Mouse (Mus musculus) urinary bladder, postnatal 36 days (tissue): ENCODE data around the gene Gm20388.

ENCODE experiments used
- DNase-seq, 2 experiments: peaks; one replicate each; pipeline ENCODE4 v3.0.0; 2022; ENCODE audit warnings: low spot score in 2 of 2, mixed read lengths in 1 of 2

Gene Gm20388

DNA sequence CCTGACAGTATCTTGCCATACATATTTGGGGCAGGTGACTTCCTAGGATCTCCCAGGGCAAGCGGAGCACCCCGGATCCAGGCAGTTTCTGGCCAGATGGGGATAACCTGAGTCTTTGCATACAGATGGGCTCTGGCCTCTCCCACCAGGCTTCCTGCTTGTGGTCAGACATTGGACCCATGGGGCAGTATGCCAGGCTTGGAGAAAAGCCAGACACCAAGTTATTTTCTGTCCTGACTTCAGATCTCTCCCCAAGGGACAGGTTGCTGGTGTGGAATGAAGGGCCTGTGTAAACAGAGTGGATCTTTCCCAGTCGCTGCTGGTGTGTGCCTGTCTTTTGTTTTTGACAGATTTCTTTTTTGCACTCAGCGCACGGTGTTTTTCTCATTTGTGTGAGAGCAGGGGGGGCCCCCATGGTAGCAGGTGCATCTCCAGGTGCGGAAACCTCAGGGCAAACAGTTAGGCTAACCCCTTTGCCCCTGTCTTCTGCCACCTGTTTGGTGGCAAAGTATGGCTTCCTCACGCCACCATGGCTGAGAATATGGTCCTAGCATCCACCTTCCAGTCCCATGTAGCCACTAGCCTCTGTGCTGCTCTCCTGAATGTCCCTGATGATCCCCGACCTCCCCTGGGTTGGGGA, 632.9 kb downstream of the Gm20388 start:
- no peak for DNase-seq

DNA sequence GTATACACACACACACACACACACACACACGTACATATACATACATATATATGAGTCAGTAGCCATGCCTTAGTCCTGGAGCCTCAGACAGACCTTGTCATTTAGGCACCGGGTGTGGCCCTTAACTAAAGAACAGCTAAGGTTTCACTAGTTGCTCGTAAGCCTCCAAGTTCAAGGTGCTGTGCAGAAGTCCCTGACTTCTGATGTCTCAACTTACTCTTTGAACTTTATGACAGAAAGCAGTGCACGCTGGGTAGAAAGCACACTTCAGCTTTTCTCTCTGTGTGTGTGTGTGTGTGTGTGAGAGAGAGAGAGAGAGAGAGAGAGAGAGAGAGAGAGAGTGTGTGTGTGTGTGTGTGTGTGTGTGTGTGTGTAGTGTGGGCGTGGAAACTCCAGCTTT, 633.5 kb downstream of the Gm20388 start:
- no peak for DNase-seq

DNA sequence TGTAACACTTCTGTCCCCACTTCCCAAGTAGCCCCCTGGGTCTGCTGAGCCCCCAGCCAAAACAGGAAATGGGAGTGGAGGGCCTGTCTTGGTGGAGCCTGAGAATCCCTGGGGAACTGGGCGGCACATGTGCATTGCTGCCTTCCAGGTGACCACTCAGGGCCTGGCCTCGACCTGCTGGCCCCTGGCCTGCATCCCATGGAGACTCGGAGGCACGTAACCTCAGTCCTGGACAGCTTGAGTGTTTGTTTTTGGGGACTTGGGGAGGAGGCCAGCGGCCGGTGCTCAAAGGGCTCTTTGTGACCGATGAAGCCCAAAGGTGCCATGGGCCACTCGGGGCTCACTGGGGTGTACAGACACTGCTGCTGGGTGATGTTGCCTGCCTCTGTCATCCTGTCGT, 636.9 kb downstream of the Gm20388 start:
- DNase-seq, result no peak

DNA sequence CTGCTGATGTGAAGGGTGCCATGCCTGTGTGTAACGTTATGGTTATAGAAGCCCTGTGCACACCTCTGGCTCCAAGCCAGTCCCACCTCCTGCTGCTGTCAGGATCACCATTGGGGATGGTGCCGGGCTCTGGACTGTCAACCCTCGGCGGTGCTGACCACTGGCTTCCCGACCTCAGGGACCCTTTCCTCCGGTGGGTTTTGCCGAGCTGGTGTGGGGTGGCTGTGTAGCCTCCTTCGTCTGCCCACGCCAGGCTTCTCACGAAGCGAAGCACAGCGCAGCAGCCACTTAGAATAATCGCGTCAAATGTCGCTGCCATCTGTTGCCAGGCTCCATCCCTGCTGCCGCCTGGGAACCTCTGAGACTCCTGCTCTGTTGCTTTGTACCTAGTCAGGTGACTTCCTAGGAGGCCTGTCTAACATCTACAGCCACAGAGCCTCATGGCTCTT, 637.7 kb downstream of the Gm20388 start:
- no peak for DNase-seq

DNA sequence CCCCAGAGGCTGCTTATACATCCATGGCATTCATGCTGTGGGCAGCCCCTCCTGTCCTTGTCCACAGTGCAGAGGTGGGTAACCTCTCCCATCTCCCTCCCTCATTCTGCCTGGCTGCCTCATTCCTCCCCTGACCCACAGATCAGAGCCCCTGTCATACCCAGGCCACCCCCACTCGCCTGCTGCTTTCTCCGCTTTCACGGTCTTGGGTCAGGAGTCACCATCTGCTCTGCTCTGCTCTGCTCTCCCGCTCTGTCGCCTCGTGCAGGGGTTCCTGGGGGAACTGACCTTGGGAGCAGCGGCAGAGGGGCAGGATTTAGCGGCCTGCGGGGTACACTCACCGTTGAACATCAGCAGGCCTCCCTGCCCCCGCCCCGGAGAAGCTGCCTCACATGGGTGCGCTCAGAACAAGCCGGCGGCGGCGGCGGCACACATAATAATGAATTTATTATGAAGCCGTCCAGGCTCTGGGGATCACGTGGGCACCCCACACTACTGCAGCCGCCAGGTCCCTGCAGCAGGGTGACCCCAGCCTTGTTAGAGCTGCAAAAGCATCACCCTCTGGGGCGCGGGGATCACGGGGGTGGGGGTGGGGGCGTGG, 638.8 kb downstream of the Gm20388 start:
- no peak for DNase-seq

DNA sequence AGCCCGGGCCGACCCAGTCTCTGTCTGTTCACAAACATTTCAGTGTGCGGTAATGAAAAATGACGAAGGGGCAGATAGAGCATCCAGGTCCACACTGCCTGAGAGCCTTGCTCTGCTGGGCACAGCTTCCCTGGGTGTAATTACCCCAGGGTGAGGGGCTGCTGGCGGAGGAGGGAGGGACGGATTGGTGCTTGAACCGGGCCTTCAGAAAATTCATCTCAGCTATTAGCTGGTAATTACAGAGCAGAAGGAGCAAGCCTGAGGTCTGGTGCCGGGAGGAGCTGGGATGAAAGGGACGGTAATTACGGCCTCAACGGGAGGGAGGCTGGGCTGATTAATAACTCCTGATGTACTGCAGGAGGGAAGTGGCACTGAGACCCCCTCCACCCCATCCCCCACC, 639.3 kb downstream of the Gm20388 start:
- DNase-seq, result no peak

DNA sequence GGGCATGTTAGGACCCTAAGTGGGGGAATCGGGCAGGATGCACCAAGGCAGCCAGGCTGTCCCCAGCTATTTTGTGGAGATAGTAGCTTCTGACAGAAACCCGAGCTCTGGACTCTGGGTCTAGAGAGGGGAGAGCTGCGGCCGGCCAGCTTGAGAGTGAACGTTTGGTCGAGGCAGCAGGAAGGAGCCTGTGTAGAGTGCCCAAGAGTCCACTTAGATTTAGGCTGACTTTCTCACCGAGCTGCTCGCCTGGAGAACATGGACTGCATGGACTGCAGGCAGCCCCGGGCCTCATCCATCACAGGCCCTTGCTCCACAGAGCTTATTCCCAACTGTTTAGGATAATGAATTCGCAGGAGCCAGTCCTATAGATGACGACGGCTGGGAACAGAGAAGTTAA, 639.8 kb downstream of the Gm20388 start:
- no peak for DNase-seq

DNA sequence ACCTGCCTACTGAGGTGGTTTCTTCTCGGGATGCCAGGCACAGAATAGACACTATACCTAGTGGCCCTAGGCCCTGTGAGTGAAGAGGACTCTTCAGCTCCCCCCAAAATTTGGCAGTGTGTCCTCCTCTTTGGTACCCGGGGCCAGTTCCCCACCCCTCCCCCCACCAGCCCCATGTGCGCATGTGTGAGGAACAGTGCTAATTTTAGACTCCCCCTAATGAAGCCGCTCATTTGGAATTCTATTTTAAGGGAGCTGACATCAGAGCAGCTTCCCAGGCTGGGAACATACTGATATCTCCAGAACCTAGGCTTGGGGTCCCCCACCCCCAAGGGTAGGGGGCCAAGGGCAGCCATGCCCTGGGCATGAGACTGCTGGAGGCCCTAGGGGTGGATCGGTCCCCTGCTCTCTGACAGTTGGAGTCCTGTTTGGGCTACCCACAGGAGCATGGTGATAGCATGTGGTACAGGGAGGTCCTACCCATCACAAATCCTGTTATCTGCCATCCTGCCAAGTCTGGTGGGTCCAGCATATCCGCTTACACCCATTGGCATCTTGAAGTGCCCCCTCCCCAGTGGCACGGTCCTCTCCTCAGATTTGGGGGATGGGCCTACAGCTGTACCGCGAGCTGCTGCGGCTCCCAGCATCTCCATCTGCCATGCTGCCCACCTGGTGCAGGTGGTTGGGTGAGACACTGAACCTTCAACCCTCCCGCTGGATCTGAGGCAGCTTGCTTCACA, 640.5 kb downstream of the Gm20388 start:
- DNase-seq, result no peak

DNA sequence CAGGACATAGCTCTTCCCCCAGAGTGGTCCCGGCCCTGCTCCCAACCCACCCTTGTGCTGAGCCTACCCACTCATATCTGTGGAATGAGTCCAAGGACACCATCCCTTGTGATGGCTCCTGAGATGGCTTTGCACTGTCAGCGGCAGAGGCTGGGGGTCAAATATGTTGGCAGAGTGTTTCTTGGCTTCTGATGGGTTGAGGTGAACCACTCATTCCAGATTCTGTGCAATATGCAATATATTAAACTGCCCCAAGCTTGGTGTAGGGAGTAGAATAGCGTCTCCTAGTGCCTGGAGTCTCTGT, 641.0 kb downstream of the Gm20388 start:
- DNase-seq, result no peak

DNA sequence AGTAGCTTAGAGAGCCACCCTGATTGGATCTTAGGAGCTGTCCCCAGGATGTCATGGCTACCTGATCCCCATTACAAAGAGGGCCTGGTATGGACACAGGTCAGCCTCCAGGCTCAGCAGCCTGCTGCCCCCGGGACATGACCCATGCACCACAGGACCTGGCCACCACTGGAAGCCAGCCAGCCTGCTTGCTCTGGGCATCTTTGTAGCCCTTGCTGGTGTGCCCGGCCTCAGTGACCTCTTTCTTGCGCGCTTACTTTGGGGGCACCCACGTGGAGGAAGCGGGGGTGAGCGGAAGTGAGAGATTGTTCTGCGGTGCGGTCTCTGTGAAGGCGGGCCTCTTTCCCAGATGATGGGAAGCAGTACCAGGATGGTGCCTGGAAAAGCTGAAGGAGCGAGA, 641.9 kb downstream of the Gm20388 start:
- no peak for DNase-seq

DNA sequence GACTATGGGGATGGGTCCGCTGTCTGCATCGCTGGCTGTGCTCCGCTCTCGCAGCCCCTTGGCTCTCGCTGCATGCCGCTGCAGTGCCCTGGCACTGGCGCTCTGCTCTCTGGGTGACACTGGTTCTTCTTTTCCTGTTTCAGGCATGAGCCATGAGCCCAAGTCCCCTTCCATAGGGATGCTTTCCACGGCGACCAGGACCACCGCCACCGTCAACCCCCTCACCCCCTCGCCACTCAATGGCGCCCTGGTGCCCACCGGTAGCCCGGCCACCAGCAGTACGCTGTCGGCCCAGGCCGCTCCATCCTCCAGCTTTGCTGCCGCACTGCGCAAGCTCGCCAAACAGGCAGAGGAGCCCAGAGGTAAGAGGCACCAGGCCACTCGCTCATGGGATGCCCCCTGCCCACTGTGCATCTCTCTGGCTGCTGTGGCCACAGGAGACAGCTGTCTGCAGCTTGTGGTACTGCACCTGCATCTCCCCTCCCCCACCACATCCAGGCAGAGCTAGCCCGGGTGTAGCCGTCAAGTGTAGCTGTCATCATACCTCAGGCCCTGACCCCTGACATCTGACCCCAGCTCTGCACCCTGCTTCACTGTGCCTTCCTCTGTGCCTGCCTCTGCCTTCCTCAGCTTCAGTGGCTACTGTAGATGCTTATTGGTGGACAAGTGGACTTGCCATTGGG, 642.9 kb downstream of the Gm20388 start:
- no peak for DNase-seq

DNA sequence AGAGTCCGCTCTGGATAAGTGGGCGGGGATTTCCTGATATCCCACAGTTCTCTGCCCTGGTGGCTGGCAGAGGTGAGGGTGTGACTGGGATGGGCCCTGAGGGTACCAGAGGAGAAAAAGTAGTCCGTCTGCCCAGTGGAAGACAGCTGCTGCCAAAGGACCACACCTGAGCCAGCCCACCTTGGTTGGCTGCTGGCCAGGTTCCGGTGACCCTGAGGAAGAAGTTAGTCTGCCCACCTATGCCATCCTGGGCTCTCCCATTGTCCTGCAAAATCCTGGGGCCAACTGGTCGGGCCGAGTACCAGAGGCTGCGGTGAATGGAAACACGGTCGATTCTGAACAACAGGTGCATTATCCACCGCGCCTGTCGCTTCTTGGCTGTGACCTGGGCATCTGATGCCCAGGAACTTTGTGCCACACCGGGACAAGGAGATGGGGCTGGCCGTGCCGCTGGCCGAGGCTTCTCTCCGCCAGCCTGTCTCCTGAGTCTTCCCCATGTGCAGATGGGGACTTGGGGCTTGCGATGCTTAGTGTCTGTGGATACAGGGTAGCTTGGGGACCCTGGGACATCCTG, 643.9 kb downstream of the Gm20388 start:
- DNase-seq, result no peak

DNA sequence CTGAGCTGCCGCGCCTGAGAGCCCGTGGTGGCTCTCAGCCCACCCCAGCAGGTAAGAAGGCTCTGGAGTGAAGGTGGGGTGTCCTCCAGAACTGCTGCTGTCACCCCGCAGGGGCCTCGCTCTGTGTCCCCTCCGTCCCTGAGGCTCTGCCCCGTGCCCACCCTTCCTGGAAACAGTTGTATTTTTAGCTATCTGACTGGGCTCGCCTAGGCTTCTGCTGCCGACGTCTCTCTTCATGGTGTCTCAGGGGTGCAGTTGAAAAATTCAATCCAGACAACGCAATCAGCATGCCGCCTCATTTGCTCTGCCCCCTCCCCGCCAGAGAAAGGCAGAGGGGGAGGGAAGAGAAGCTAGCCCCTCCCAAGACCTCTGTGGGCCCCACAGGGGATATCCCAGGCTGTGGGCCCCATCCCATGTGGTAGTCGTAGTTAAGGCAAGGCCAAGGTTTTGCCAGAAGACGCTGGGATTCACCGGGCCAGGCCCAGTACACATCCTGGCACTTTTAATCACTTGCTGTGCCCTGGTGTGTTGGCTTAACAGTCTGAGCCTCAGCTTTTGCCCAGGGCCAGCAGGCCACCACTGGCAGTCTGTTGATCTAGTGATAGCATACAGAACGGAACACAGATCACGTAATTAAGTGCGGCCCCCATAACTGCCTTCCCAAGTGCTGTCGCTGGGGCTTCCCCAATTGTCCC, 645.7 kb downstream of the Gm20388 start:
- no peak for DNase-seq

DNA sequence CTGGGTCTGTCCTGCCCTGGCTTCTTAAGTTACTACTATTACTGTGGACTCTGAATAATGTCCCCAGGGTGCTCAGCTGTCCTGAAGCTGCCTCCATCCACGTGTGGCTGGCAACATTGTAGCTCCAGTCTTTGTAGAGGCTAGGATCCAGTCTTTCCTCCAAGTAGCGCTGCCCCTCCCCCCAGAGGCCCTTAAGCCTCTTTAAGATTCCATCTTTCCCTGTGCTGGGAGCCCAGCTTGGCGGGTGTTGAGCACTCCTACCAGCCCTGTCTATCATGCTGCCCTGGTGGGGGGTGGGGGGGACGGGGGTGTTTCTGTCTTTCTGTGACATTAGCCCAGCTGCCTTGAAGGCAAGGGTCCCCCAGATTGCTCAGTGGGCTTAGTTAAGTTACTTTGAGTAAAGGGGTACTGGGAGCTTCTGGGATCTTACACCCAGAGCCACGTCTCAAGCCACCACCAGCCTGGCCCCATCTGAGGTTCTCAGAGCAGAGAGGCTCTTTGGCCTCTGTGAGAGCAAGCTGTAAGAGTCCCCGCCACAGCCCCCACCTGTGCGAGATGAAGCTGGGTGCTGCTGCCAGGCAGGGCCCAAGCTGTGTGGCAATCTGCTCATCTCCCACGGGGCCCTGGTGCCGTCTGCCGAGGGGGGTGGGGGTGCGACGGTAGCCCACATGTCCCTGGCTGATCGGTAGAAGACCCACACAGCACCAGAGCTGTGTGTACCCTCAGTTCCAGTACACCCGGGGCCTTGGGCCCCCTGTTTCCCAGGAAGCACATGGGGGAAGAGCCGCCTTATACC, 646.7 kb downstream of the Gm20388 start:
- no peak for DNase-seq

DNA sequence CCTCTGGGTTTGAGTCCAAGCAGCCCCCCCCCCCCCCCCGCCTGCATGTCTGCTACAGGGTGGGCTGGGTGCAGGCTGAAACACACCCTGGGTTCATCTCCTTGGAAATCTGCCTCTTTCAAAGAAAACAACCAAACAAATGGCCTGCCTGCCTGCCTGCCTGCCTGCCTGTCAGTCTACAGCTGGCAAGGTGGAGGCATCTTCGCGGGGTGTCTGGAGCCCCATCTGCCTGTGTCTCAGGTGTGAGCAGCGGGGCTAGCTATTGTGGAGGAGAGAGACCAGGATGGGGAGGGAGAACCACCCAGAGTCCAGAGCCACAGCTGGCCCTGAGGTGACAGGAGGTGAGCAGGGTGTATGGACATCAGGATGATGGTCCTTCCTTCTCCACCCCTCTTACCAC, 647.5 kb downstream of the Gm20388 start:
- no peak for DNase-seq

DNA sequence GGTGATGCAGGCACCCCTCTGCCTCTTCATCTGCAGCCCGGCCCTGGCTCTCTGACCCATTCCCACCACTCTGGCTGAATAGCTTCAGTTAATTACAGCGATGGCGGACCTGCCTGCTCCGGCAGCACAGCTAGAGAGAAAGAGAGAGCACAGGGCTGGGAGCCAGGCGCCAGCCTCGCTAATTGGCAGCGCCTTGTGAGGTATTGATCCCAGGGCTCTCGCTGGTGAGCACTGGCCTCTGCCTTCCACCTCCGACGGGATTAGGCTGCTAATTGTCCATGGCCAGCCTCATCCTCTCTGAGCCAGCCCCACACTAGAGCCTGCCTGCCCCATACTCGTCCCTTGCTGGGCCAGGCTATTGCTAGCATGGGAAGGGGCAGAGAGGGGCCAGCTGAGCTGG, 649.0 kb downstream of the Gm20388 start:
- no peak for DNase-seq

DNA sequence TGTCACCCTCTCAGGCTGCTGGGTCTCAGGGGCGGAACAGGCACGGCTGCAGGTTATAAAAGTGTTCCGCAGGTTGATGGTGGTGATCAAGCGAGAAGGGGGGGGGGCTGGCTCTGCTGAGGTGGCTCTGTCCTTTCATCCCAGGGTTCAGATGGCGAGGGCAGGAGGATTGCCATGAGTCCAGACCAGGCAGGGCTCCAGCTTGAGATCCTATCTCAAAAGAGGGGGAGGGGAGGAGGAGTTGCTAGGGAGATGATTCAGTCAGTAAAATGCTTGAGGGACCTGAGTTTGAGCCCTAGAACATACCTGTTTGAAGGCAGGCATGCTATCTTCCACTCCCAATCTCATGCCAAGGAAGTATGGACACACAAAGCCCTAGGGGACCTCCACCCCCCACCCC, 649.9 kb downstream of the Gm20388 start:
- no peak for DNase-seq

DNA sequence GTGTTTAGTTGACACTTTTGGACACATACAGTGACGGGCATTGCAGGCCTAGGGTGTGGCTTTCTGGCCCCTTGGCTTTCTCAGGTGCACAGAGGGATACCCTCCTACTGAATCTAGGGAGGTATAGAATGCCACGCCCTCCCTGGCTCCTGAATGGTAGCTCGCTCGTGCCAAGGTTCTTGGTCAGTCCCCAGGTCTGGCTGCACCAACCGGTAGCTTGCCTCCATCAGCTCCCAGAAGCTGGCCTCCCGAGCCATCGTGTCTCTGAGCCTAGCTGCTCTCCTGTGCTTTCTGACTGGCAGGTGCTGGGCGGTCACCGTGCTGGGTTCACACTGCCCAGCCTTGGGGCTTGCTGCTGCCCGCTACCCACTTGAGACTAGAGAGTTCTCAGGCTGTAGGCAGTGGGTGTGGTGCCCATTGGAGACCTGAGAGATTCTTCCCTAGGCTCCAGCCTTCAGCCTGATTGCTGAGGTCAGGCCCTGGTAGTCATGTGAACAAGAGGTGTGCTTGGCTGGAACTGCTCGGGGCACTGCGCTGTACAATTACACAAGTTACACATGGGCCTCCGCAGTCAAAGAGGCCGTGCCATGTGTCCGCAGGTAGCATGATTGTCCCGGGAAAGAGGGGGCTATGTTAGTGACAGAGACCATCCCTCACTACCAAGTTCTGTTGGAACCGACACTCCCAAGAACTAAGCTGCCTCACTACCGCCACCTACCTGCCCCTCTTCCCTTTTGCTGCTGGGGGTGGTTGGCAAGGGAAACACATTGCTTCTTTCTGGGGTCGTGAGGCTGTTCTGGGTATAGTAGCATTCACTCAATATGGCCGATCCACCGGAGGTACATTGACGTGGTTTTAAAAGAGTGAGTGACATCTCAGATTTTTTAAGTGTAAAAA, 651.1 kb downstream of the Gm20388 start:
- no peak for DNase-seq

DNA sequence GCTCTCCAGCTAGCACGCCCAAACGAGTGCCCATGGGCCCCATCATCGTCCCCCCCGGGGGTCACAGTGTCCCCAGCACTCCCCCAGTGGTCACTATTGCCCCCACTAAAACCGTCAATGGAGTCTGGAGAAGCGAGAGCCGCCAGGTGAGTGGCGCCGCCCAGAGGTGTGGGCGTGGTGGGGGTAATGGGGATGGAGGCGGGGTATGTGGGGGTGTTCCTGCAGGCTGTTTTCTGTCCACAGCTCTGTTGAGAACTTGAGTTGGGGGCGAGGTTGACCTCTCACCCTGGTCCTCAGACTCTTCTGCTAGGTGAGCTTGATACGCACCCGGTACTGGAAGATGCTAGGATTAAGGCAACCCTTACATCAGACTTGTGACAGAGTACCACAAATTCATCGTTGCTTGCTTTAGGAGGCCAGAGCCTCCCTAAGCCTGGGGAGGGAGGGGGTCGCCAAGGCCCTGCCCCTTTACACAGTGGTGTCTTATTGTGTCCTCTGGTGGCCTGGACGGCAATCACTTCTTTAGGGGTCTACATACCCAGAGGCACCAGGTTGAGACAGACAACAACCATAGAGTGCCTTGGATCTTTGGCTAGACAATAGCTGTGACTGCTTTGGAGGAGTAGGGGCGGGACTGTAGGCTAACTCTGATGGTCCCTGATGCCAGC, 652.2 kb downstream of the Gm20388 start:
- no peak for DNase-seq

DNA sequence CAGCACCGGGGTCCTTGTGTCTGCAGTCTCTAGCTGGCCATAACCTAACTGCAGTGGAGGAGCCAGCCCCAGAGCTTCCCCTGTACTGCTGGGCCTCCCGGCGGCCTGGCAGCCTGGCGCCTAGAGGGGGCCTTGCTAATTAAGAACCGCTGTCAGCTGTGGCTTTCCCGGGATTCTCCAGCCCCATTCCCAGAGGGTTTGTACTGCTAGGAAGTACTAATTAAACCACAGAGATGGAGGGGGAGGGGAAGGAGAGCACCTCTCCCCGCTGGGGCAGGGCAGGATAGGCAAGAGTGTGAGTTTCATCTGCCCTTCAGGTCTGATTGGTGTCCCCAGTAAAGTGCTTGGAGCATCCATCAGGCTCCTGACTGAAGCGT, 652.7 kb downstream of the Gm20388 start:
- no peak for DNase-seq
